In genomic region chr13:74147327-74147726, GRCm38 (mm10) we compare ENCODE assay signal across 17 mouse cellular contexts. TPM values are rescaled to one million over a fixed set of nuclear protein-coding genes. Genes with fewer than 3 reads are reported as not detected.
"Had no signal": no experiment of that assay in that cellular context is flagged by ENCODE, and none has a peak within 500 bp of the region (broad histone marks: within the 10 kb centered on the region; RNA-seq: fewer than 3 reads in every experiment).

No protein-coding gene starts in this region.

- H3K4me1 ChIP-seq: limb, embryonic 10.5 days; neural tube, embryonic 12.5 days; stomach, embryonic 15.5 days had no signal

- H3K27ac ChIP-seq: kidney, postnatal 0 days; layer of hippocampus, adult 2 months; limb, embryonic 10.5 days; neural tube, embryonic 12.5 days; stomach, embryonic 15.5 days had no signal

- H3K9me3 ChIP-seq: limb, embryonic 10.5 days; neural tube, embryonic 12.5 days; stomach, embryonic 15.5 days had no signal

- ATAC-seq: lung, postnatal 0 days had no signal

- H3K4me2 ChIP-seq: neural tube, embryonic 12.5 days; stomach, embryonic 15.5 days had no signal

- H3K9ac ChIP-seq: neural tube, embryonic 12.5 days; stomach, embryonic 15.5 days had no signal

- DNase-seq: kidney, adult 18-20 months; kidney, postnatal 36 days; lung, adult 2 months; lung, postnatal 36 days; midbrain, embryonic 14.5 days; spleen, adult 18-20 months; thymus, adult 2 months; thymus, postnatal 25 days had no signal

- H3K4me3 ChIP-seq: layer of hippocampus, adult 2 months; limb, embryonic 10.5 days; myocyte; neural tube, embryonic 12.5 days; stomach, embryonic 15.5 days had no signal

- H3K27me3 ChIP-seq: neural tube, embryonic 12.5 days; stomach, embryonic 15.5 days had no signal

- H3K36me3 ChIP-seq: limb, embryonic 10.5 days; neural tube, embryonic 12.5 days; stomach, embryonic 15.5 days had no signal

RNA-seq across cellular contexts. Expression of gene Slc9a3, which starts 26.1 kb away (rescaled TPM):
- total RNA-seq: megakaryocyte progenitor cell, adult 5-6 weeks; neutrophil, adult 5-6 weeks had no signal
- polyA plus RNA-seq: limb, embryonic 10.5 days; lung, postnatal 0 days had no signal
